Mouse (Mus musculus) thymus, adult 2 months (tissue): Measurements from ENCODE around the gene Susd1. TPM values are rescaled to one million over a fixed set of nuclear protein-coding genes. Genes with fewer than 3 reads are reported as not detected.
"Not testable (repeated sequence)": the region's sequence is repeated elsewhere in the genome, so short reads cannot be mapped to it uniquely, and the experiment has no call there.

ENCODE experiments used
- DNase-seq: peaks from one replicate; pipeline ENCODE4 v3.0.0; 2021
- H3K27ac ChIP-seq: fragments of 200-500 bp; 2 replicates; pipeline ENCODE4 v1.5.1; 2012; ENCODE audit warnings: low read length, control low read depth; ENCODE audit not compliant: control insufficient read depth, insufficient read depth
- H3K27me3 ChIP-seq: fragments of 200-500 bp; 2 replicates; pipeline ENCODE4 v1.6.1; 2012; ENCODE audit warnings: mild to moderate bottlenecking, low read length, moderate library complexity, mixed read lengths; ENCODE audit not compliant: control insufficient read depth, insufficient read depth
- H3K36me3 ChIP-seq: fragments of 200-500 bp; 2 replicates; pipeline ENCODE4 v1.6.1; 2012; ENCODE audit warnings: mild to moderate bottlenecking, low read length, moderate library complexity; ENCODE audit not compliant: control insufficient read depth, insufficient read depth
- H3K4me1 ChIP-seq: fragments of 200-500 bp; replicated peaks from 2 replicates; pipeline ENCODE4 v1.6.1; 2012; ENCODE audit warnings: low read length; ENCODE audit not compliant: control insufficient read depth, insufficient read depth
- H3K4me3 ChIP-seq: fragments of 200-500 bp; 2 replicates; pipeline ENCODE4 v1.5.1; 2012; ENCODE audit warnings: mild to moderate bottlenecking, low read length, control low read depth, moderate library complexity; ENCODE audit not compliant: control insufficient read depth, insufficient read depth
- CTCF ChIP-seq: fragments of 200-500 bp; IDR thresholded peaks from 2 replicates; pipeline ENCODE4 v1.5.1; 2012; ENCODE audit warnings: mild to moderate bottlenecking, control low read depth, low read length, moderate library complexity, borderline replicate concordance; ENCODE audit not compliant: control insufficient read depth, poor library complexity, insufficient read depth; ENCODE audit errors: extremely low read depth
- POLR2A ChIP-seq: fragments of 200-500 bp; IDR thresholded peaks from 2 replicates; pipeline ENCODE4 v1.6.1; 2012; ENCODE audit warnings: mild to moderate bottlenecking, low read length, control low read depth, moderate library complexity; ENCODE audit not compliant: control insufficient read depth, poor library complexity, insufficient read depth; ENCODE audit errors: extremely low read depth
- WGBS: fragments of 180-500 bp; shearing (Covaris S2); methylation state at CpG from one replicate; pipeline ENCODE4 v1.1.7; 2018; 5-methylcytosine and 5-hydroxymethylcytosine counted together
- polyA plus RNA-seq: library from polyadenylated mRNA; depleted of rRNA; stranded (reverse); fragments of >200 nt; gene quantifications from 2 replicates; pipeline ENCODE4 v1.2.3, GENCODE M21; 2012

The Susd1 gene
- polyA plus RNA-seq, 1 experiment: 22.0 TPM

GRCm38 (mm10) chr4:59298719-59299496 is 139.5 kb downstream of the Susd1 start:
- Histone ChIP-seq H3K4me1 (peaks cover 2% of the 10 kb centered on the region; the same call in 1 of the 2 replicates), H3K36me3 (no peaks in the 10 kb centered on the region), H3K27ac (no peak overlapping the region), H3K27me3 (no peaks in the 10 kb centered on the region), H3K4me3 (no peak overlapping the region)
- no peak for DNase-seq
- TF ChIP-seq CTCF (no peak), POLR2A (no peak)
- 60% methylated on average over 7 of the region's 7 CpGs for WGBS

- Histone ChIP-seq H3K4me3 (no peak overlapping the region), H3K4me1 (peaks cover 4% of the 10 kb centered on the region), H3K27ac (no peak overlapping the region), H3K27me3 (no peaks in the 10 kb centered on the region), H3K36me3 (no peaks in the 10 kb centered on the region)
- DNase-seq: no peak
- TF ChIP-seq CTCF (no peak), POLR2A (no peak)
- 95% methylated on average over 6 of the region's 6 CpGs for WGBS
Measured at GRCm38 (mm10) chr4:59295127-59295526, 143.3 kb downstream of the Susd1 start.

GRCm38 (mm10) chr4:59294661-59295060 is 143.8 kb downstream of the Susd1 start:
- Histone ChIP-seq H3K4me3 (no peak overlapping the region), H3K4me1 (peaks cover 4% of the 10 kb centered on the region), H3K27me3 (no peaks in the 10 kb centered on the region), H3K27ac (no peak overlapping the region), H3K36me3 (no peaks in the 10 kb centered on the region)
- no peak for DNase-seq
- 86% methylated on average over 3 of the region's 3 CpGs for WGBS
- TF ChIP-seq POLR2A (no peak), CTCF (no peak)

DNA sequence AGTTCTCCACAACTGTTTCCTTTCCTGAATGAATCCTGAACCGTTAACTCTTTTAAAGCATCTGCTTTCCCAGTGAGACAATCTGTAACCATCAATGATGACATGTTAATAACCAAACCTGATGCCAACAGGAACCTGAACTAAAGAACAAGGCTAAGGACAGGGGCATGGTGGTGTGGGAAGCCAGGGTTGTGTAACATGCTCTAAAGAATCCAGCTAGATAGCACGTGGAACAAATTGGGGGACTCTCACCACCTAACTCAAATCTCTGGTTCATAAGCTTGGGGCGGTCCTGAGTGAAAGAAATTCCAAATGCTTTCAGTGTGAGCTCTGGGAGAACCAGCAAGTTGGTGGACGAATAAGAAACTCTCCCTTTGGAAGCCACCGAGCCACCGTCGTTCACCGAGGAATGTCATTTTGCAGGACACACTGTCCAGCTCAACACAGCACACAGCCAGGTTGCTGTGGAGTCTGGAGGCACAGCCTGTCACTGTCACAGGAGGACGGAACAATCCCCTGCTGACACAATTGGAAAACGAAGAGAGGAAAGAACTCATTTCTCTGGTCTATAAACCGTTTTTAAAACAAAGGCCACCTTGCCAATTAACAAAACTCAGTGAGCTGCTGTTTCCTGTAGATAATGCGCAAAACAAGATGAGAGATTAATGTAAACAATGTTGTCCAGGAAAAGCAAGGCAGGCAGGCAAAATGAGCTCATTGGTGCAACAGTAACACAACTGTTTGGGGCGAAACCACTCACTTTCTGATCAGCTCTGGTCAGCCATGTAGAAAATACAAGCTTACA is 146.3 kb downstream of the Susd1 start:
- Histone ChIP-seq H3K27ac (no peak overlapping the region), H3K4me3 (no peak overlapping the region)
- TF ChIP-seq POLR2A: no peak
- TF ChIP-seq CTCF: no peak

DNA sequence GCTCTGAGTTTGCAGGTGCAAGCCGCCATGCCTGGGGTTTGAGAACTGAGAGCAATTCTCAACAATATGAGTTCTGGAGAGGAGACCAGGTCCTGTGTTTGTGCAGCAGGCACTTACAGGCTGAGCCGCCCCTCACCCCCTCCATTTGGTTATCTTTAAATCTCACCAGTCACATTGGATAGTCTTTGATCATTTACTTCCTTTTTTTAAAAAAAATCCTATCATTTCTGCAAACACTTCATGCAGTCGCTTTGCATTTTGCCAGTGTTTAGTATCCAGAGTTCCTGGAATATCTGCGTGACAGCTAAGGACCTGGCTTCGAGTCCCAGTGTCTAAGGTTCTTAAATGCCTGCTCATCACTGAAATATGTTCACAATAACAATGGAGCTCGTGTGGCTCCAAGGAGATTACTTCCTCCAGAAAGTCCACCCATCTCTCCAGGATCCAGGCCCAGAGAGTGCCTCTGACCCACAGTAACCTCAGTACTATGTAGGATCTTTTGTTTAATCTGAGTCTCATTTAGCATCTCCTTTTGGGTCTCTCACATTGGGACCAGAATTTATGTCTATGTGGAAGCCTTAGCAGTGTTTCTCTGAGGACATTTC is 147.4 kb downstream of the Susd1 start:
- Histone ChIP-seq H3K27ac (no peak overlapping the region), H3K27me3 (no peaks in the 10 kb centered on the region), H3K36me3 (no peaks in the 10 kb centered on the region), H3K4me1 (peaks cover 7% of the 10 kb centered on the region), H3K4me3 (no peak overlapping the region)
- TF ChIP-seq CTCF (no peak), POLR2A (no peak)
- DNase-seq: no peak
- WGBS: 31% methylated on average over 6 of the region's 6 CpGs

More for the DNA sequence above, 146.3 kb downstream of the Susd1 start:
- DNase-seq: no peak
- 84% methylated on average over 13 of the region's 13 CpGs for WGBS
- Histone ChIP-seq H3K36me3 (no peaks in the 10 kb centered on the region), H3K27me3 (no peaks in the 10 kb centered on the region), H3K4me1 (peaks cover 7% of the 10 kb centered on the region)

DNA sequence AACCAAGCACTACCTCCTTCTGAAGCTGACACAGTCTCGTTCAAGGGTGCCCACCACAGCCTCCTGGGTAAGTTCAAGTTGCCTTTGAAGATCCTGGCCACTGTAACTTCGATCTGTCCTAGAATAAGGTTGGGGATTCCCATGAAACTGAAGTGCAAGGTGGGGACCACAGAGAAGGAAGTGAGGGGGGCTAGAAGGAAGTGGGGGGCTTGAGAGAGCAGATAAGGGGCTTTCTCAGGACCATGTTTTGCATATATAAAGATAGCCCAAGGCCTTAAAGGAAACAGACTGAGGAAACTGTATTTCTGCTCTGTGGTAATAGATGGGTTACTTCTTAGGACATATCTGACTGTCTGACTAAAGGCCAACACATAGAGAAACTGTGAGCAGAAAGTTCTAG is 151.3 kb downstream of the Susd1 start:
- Histone ChIP-seq H3K27me3 (no peaks in the 10 kb centered on the region), H3K27ac (no peak overlapping the region), H3K4me3 (no peak overlapping the region), H3K36me3 (no peaks in the 10 kb centered on the region), H3K4me1 (peaks cover 17% of the 10 kb centered on the region)
- TF ChIP-seq CTCF: no peak
- no peak for DNase-seq
- 7% methylated on average over 2 of the region's 2 CpGs for WGBS

DNA sequence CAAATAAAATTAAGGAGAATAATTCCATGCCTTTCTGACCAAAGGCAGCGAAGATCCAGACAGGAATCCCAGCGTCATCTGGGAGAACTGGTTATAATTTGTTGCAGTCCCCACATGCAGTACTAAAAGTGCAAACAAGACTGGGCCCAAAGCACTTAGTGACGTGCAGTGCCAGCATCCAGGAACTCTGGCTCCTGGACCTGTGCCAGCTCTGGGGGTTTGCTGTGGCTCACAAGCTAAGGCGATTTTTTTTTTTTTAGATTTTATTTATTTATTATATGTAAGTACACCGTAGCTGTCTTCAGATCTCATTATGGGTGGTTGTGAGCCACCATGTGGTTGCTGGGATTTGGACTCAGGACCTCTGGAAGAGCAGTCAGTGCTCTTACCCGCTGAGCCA is 152.1 kb downstream of the Susd1 start:
- not testable (repeated sequence) for H3K27ac ChIP-seq, DNase-seq, H3K36me3 ChIP-seq, H3K4me3 ChIP-seq, H3K27me3 ChIP-seq
- H3K4me1 ChIP-seq: peaks cover 21% of the 10 kb centered on the region
- 73% methylated on average over 6 of the region's 6 CpGs for WGBS
